Comparison of ENCODE assay signal across 14 mouse cellular contexts in genomic region chr1:135593560-135594278, GRCm38 (mm10). TPM values are rescaled to one million over a fixed set of nuclear protein-coding genes. Genes with fewer than 3 reads are reported as not detected.
A peak's percentile ranks its signal among the peaks of the same experiment; 100 is the strongest.
DNase-seq lines count a peak whose midpoint lies in the region; ATAC-seq lines count a peak whose summit lies in the region.
"Had no signal": no experiment of that assay in that cellular context is flagged by ENCODE, and none has a peak within 500 bp of the region (broad histone marks: within the 10 kb centered on the region; RNA-seq: fewer than 3 reads in every experiment).

No protein-coding gene starts in this region.

- H3K9me3 ChIP-seq in forebrain, embryonic 16.5 days (ENCODE audit: control insufficient read depth, low read length): no peaks in the 10 kb centered on the region
- H3K9me3 ChIP-seq: limb, embryonic 10.5 days; liver, embryonic 15.5 days; midbrain, embryonic 12.5 days had no signal

- no peak for ATAC-seq in forebrain, embryonic 16.5 days
- ATAC-seq: inflammation-experienced regulatory T-cells, adult 6 months had no signal

- WGBS in macrophage (ENCODE audit: missing documents): 22% methylated on average over 5 of the region's 6 CpGs
- WGBS in forebrain, embryonic 16.5 days: 80% methylated on average over 6 of the region's 6 CpGs

- intact Hi-C loops in gastrocnemius, postnatal 14 days (cut with DNase I; ENCODE audit: low total_unique reads): no loop called here

- H3K4me2 ChIP-seq in forebrain, embryonic 16.5 days (ENCODE audit: low read length): no peak overlapping the region
- H3K4me2 ChIP-seq: liver, embryonic 15.5 days; midbrain, embryonic 12.5 days had no signal

- H3K79me2 ChIP-seq in macrophage (ENCODE audit: inconsistent target): peaks cover 10% of the 10 kb centered on the region

- peak overlapping the region; percentile 39 for H3K27ac ChIP-seq in macrophage
- no peak overlapping the region for H3K27ac ChIP-seq in forebrain, embryonic 16.5 days (ENCODE audit: low read length)
- H3K27ac ChIP-seq: kidney, postnatal 0 days; limb, embryonic 10.5 days; liver, embryonic 15.5 days; midbrain, embryonic 12.5 days had no signal

- H3K4me1 ChIP-seq in forebrain, embryonic 16.5 days (replicated peaks; ENCODE audit: control insufficient read depth, insufficient read depth, low read length): peaks cover 3% of the 10 kb centered on the region
- H3K4me1 ChIP-seq: liver, embryonic 15.5 days had no signal

- peak; percentile 31 for DNase-seq in gastrocnemius, postnatal 25 days
- DNase-seq in gastrocnemius, postnatal 14 days: no peak
- peak; percentile 34 for DNase-seq in 3134 (ENCODE audit: extremely low read depth, insufficient read length, low spot score)
- peak; percentile 41 for DNase-seq in MN1 (ENCODE audit: low spot score)
- no peak for DNase-seq in cerebellum, postnatal 25 days
- DNase-seq in T-cell, adult 2 months (ENCODE audit: low spot score): no peak
- DNase-seq: cerebellum, adult 18-20 months had no signal

- H3K9ac ChIP-seq in forebrain, embryonic 16.5 days (replicated peaks; ENCODE audit: low read depth, low read length): no peak overlapping the region
- H3K9ac ChIP-seq: liver, embryonic 15.5 days; midbrain, embryonic 12.5 days had no signal

- no peaks in the 10 kb centered on the region for H3K36me3 ChIP-seq in macrophage (ENCODE audit: inconsistent target)
- no peaks in the 10 kb centered on the region for H3K36me3 ChIP-seq in forebrain, embryonic 16.5 days (ENCODE audit: control insufficient read depth, insufficient read depth)
- H3K36me3 ChIP-seq: limb, embryonic 10.5 days; liver, embryonic 15.5 days; midbrain, embryonic 12.5 days had no signal

- H3K27me3 ChIP-seq in forebrain, embryonic 16.5 days (replicated peaks; ENCODE audit: control insufficient read depth, insufficient read depth, low read length): no peaks in the 10 kb centered on the region
- H3K27me3 ChIP-seq: liver, embryonic 15.5 days; midbrain, embryonic 12.5 days had no signal

- no peak overlapping the region for H3K4me3 ChIP-seq in macrophage (ENCODE audit: inconsistent target)
- H3K4me3 ChIP-seq in forebrain, embryonic 16.5 days (replicated peaks; ENCODE audit: low read length): no peak overlapping the region
- H3K4me3 ChIP-seq: limb, embryonic 10.5 days; liver, embryonic 15.5 days; midbrain, embryonic 12.5 days had no signal

RNA-seq across cellular contexts. Expression of gene Nav1, which starts 13.4 kb away (rescaled TPM):
- 10 to 100 TPM in 1 of 2 experiments, 1 to 10 TPM in 1; 7.9 to 11.1 TPM for total RNA-seq in gastrocnemius, postnatal 25 days (2021)
- total RNA-seq in gastrocnemius, postnatal 14 days (2021): 10 to 100 TPM; 13.6 to 15.6 TPM
- 100 to 1,000 TPM in 23 of 26 experiments, 10 to 100 TPM in 3; 59.0 to 292 (median 135) TPM for total RNA-seq in macrophage (2018; cell fraction: chromatin; rRNA removed)
- total RNA-seq in macrophage (2018; cell fraction: cytosol; rRNA removed): 10 to 100 TPM; 16.1 to 57.6 (median 32.9) TPM
- 100 to 1,000 TPM in 6 of 26 experiments, 10 to 100 TPM in 20; 40.7 to 174 (median 60.5) TPM for total RNA-seq in macrophage (2018; cell fraction: nucleus; rRNA removed)
- 23.0 to 33.0 TPM (median 24.1 TPM) in 3 replicates for polyA plus RNA-seq in macrophage (2018)
- polyA plus RNA-seq in forebrain, embryonic 16.5 days (2015; fragmentation: Nextera tagmentation; extraction: Ambion mirVana): 48.6 and 62.6 TPM in 2 replicates

Comparison
In these comparisons a context has a peak if more than half of its experiments do, and no peak if none do; other contexts are left out.
1. DNase-seq: peak in gastrocnemius, postnatal 25 days (single experiment), 3134 (single experiment) and MN1 (single experiment); none in gastrocnemius, postnatal 14 days (single experiment), cerebellum, postnatal 25 days (0 of 2) and T-cell, adult 2 months (single experiment).